Mouse (Mus musculus) intestine, postnatal 0 days (tissue): ENCODE data around the gene Hcrt. TPM values are rescaled to one million over a fixed set of nuclear protein-coding genes. Genes with fewer than 3 reads are reported as not detected.

Experiments used
- ATAC-seq: fragments of 200-750 bp; cut with Nextera tagmentation; 2 replicates; pipeline ENCODE4 v1.8.0; 2017; ENCODE audit warnings: mild to moderate bottlenecking, moderate TSS enrichment, moderate library complexity
- H3K27ac ChIP-seq: fragments of 300-500 bp; sonication (generic); 2 replicates; pipeline ENCODE4 v1.5.1; 2014; ENCODE audit warnings: mild to moderate bottlenecking, low read depth, low read length, moderate library complexity
- H3K27me3 ChIP-seq: fragments of 300-500 bp; sonication (generic); replicated peaks from 2 replicates; pipeline ENCODE4 v1.6.1; 2014; ENCODE audit warnings: low read length, mixed read lengths; ENCODE audit not compliant: control insufficient read depth, insufficient read depth
- H3K36me3 ChIP-seq: fragments of 300-500 bp; sonication (generic); 2 replicates; pipeline ENCODE4 v1.6.1; 2014; ENCODE audit warnings: mild to moderate bottlenecking, moderate library complexity; ENCODE audit not compliant: control insufficient read depth, insufficient read depth
- H3K4me1 ChIP-seq: fragments of 300-500 bp; sonication (generic); replicated peaks from 2 replicates; pipeline ENCODE4 v1.6.1; 2014; ENCODE audit warnings: antibody characterized with exemption, low read length, mixed read lengths; ENCODE audit not compliant: control insufficient read depth, insufficient read depth
- H3K4me2 ChIP-seq: fragments of 300-500 bp; sonication (generic); replicated peaks from 2 replicates; pipeline ENCODE4 v1.6.1; 2014; ENCODE audit warnings: low read depth, mild to moderate bottlenecking, moderate library complexity
- H3K4me3 ChIP-seq: fragments of 300-500 bp; sonication (generic); 2 replicates; pipeline ENCODE4 v1.5.1; 2014; ENCODE audit warnings: low read depth, low read length
- H3K9ac ChIP-seq: fragments of 300-500 bp; sonication (generic); 2 replicates; pipeline ENCODE4 v1.6.1; 2014; ENCODE audit warnings: mild to moderate bottlenecking, low read depth, low read length
- H3K9me3 ChIP-seq: fragments of 300-500 bp; sonication (generic); 2 replicates; pipeline ENCODE4 v1.6.1; 2016; ENCODE audit warnings: mixed run types; ENCODE audit not compliant: control insufficient read depth
- CTCF ChIP-seq: sonication (generic); IDR thresholded peaks from 2 replicates; pipeline ENCODE4 v1.5.1; 2016; ENCODE audit warnings: low read depth, mild to moderate bottlenecking, control low read depth, antibody characterized with exemption, moderate library complexity
- WGBS: fragments of 180-500 bp; shearing (Covaris S2); extraction: QIAGEN DNeasy Blood & Tissue Kit; methylation state at CpG from one replicate; pipeline ENCODE4 v1.1.7; 2014; 5-methylcytosine and 5-hydroxymethylcytosine counted together
- polyA plus RNA-seq: library from polyadenylated mRNA; unstranded; fragments of >200 nt; fragmentation: Nextera tagmentation; extraction: Ambion mirVana; gene quantifications from 2 replicates; pipeline ENCODE4 v1.2.1, GENCODE M21; 2015

Hcrt gene
- polyA plus RNA-seq, 1 experiment from 2014 or later: not detected

- no peak for ATAC-seq
- Histone ChIP-seq H3K9me3 (no peaks in the 10 kb centered on the region), H3K4me2 (no peak overlapping the region), H3K36me3 (no peaks in the 10 kb centered on the region), H3K4me1 (no peaks in the 10 kb centered on the region), H3K27me3 (no peaks in the 10 kb centered on the region), H3K4me3 (no peak overlapping the region), H3K27ac (no peak overlapping the region), H3K9ac (no peak overlapping the region)
- WGBS: 65% methylated on average over 6 of the region's 6 CpGs
- TF ChIP-seq CTCF: no peak
Measured at GRCm38 (mm10) chr11:100741348-100741747, 21.4 kb downstream of the Hcrt start.

DNA sequence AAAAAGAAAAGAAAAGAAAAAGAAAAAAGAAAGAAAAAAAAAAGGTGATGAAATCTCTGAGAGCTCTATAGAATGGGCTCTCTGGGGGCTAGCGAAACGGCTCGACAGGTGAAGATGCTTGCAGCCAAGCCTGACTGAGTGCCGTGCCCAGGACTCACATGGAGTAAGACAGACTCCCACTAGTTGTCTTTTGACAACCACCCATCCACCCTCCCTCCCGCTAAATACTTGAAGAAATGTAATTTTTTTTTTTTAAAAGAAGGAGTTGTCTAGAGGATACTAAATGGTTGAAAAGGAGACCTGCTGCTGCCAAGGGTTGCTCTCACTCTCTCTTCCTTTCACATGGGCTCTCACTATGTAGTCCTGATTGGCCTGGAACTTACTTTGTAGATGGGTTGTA lies 24.0 kb downstream of the Hcrt start:
- peak overlapping the region; percentile 98 for H3K4me3 ChIP-seq
- ATAC-seq: no peak

GRCm38 (mm10) chr11:100738066-100738604 lies 24.6 kb downstream of the Hcrt start, which contains the start of gene Rab5c:
Rab5c (minus strand) TSS chr11:100738215.
- peak within 1 kb of the TSS; percentile 77 for H3K4me2 ChIP-seq
- under 1% methylated on average over 39 of the region's 39 CpGs for WGBS
- H3K27ac ChIP-seq: peak within 1 kb of the TSS; percentile 95
- H3K4me1 ChIP-seq: no peaks in the 10 kb centered on the region
- peak; percentile 20; the same call in 1 of the 2 replicates for TF ChIP-seq CTCF
- H3K4me3 ChIP-seq: peak within 1 kb of the TSS; percentile 98
- peaks cover 7% of the 10 kb centered on the region; the same call in 1 of the 2 replicates for H3K36me3 ChIP-seq
- H3K9me3 ChIP-seq: no peaks in the 10 kb centered on the region
- H3K27me3 ChIP-seq: no peaks in the 10 kb centered on the region
- ATAC-seq: peak; percentile 99
- peak within 1 kb of the TSS; percentile 99 for H3K9ac ChIP-seq

More for the DNA sequence above, 24.0 kb downstream of the Hcrt start:
- Histone ChIP-seq H3K9ac (no peak overlapping the region), H3K4me1 (no peaks in the 10 kb centered on the region), H3K27ac (no peak overlapping the region), H3K36me3 (0 out of 2 replicates have a peak, but pooled peaks cover 5% of the 10 kb centered on the region), H3K4me2 (peak overlapping the region; percentile 77), H3K27me3 (no peaks in the 10 kb centered on the region), H3K9me3 (no peaks in the 10 kb centered on the region)
- 15% methylated on average over 5 of the region's 5 CpGs for WGBS
- TF ChIP-seq CTCF: no peak

DNA sequence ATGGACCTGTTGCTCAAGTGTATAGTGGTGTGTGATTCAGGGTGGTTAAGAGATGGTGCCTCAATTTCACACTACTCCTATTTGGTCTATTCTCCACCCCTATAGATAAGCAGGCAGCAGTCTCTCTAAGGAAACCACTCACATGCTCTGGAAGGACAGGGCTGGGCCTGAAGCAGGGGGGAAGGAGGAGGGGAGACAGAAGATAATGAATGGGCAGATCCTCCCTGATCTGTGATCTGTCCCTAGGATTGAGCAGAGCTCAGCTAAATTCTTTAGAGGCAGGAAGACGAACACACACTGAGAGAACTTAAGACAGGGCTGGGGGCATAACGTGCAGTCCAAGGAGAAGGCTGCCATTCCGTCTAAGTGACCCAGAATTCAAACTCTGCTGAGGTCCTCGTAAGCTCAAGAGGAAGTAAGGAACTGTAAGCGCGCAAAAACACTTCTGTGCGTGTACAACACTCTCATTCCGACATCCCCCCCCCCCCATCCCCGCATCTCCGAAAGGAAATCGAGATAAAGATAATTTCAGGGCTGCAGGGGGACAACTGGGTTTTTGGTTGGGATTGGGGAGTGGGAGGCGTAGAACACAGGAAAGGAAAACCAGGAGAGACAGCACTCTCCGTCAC lies 25.5 kb downstream of the Hcrt start:
- Histone ChIP-seq H3K4me2 (peak overlapping the region; percentile 77), H3K36me3 (peaks cover 16% of the 10 kb centered on the region; the same call in 1 of the 2 replicates), H3K27ac (peak overlapping the region; percentile 95), H3K4me3 (peak overlapping the region; percentile 98), H3K9me3 (no peaks in the 10 kb centered on the region), H3K9ac (peak overlapping the region; percentile 99), H3K27me3 (no peaks in the 10 kb centered on the region), H3K4me1 (no peaks in the 10 kb centered on the region)
- 0% methylated on average over 13 of the region's 13 CpGs for WGBS
- no peak for TF ChIP-seq CTCF
- ATAC-seq: no peak

- Histone ChIP-seq H3K9ac (peak overlapping the region; percentile 99; the same call in 1 of the 2 replicates), H3K9me3 (no peaks in the 10 kb centered on the region), H3K4me3 (peak overlapping the region; percentile 98; the same call in 1 of the 2 replicates), H3K4me1 (no peaks in the 10 kb centered on the region), H3K36me3 (peaks cover 21% of the 10 kb centered on the region; the same call in 1 of the 2 replicates), H3K27me3 (no peaks in the 10 kb centered on the region), H3K27ac (peak overlapping the region; percentile 95), H3K4me2 (peak overlapping the region; percentile 77)
- no peak for TF ChIP-seq CTCF
- WGBS: 37% methylated on average over 4 of the region's 4 CpGs
- no peak for ATAC-seq
Measured at GRCm38 (mm10) chr11:100736746-100737080, 26.0 kb downstream of the Hcrt start.

DNA sequence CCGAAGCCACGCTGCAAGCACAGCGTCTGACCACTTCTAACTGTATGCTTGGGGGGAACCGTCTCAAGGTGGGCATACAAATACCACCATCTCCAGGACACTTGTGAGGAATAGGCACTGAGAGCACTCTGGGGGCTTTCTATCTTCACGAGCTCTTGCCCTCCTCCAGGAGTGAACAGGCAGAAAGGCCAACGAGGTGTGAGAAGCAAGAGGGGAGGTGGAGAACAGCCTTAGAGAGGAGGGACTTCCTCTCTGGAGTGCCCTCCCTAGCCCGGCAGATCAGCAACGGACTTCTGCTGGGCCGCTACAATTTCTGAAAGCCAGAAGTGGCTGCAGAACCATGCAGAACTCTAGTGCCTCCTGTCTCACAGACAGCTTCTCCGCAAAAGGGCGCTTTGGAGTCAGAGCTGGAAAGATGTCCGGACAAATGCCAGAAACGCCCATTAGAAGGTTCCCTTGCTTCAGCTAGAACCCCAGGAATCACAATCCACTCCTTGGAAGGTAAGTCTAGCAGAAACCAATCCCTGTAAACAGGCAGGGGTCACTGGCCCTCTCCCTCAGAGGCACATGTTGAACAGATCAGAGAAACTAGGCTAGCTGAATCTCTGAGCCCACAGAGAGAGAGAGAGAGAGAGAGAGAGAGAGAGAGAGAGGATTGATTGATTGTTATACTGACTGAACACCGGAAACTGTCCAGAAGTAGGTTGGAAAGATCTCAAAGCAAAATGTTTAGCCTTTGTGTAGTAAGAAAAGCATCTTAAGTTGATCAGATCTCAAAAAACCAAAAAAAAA lies 26.6 kb downstream of the Hcrt start:
- Histone ChIP-seq H3K4me2 (peak overlapping the region; percentile 77), H3K27ac (peak overlapping the region; percentile 95), H3K9ac (no peak overlapping the region; the same call in 1 of the 2 replicates), H3K4me3 (peak overlapping the region; percentile 98), H3K27me3 (no peaks in the 10 kb centered on the region), H3K36me3 (peaks cover 24% of the 10 kb centered on the region; the same call in 1 of the 2 replicates), H3K4me1 (no peaks in the 10 kb centered on the region), H3K9me3 (no peaks in the 10 kb centered on the region)
- no peak for ATAC-seq
- no peak for TF ChIP-seq CTCF
- WGBS: 63% methylated on average over 14 of the region's 14 CpGs
